Mouse (Mus musculus): Measurements from ENCODE around the gene Ube2d3.

DNA sequence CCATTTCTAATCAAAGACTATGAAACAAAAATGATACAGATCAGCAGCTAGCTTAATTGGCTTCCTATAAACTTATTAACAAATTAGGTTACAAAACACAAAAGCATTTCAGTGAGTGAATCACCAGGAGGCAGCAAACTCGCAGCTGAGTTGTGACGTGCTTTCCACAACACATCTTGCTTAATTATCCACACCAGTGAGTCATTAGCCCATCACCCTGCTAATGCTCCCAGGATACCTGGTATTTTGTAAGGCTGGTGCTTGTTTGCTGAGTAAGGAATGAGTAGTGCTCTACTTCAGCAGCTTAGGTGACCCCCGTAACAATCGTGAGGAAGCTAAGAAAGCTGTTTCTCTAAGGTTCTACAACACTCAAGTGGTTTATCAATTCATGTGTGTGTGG lies 33.4 kb upstream of the Ube2d3 start:
- TF ChIP-seq CTCF (IDR thresholded peaks at IDR 0.05; ENCODE audit: extremely low read depth, insufficient read depth, insufficient read length, insufficient replicate concordance): no peak
- no peak for TF ChIP-seq POLR2A (IDR thresholded peaks at IDR 0.05; ENCODE audit: low read depth, low read length)
